Mouse (Mus musculus) hindbrain, embryonic 12.5 days (tissue): ENCODE measurements at regions not wholly inside any gene's neighbourhood (a gene's known extent, or its start where the extent isn't known, plus 50 kb on each side); places are given as distances from the start of the nearest gene placed in this dataset.

Experiments used
- ATAC-seq: fragments of 200-750 bp; cut with Nextera tagmentation; 2 replicates; pipeline ENCODE4 v1.8.0; 2017; ENCODE audit warnings: moderate TSS enrichment; ENCODE audit not compliant: low FRiP score
- H3K27ac ChIP-seq: fragments of 300-500 bp; sonication (generic); 2 replicates; pipeline ENCODE4 v1.5.1; 2016; ENCODE audit warnings: mild to moderate bottlenecking
- H3K27me3 ChIP-seq: fragments of 300-500 bp; sonication (generic); 2 replicates; pipeline ENCODE4 v1.6.1; 2016; ENCODE audit warnings: mild to moderate bottlenecking
- H3K36me3 ChIP-seq: fragments of 300-500 bp; sonication (generic); 2 replicates; pipeline ENCODE4 v1.6.1; 2016; ENCODE audit warnings: mild to moderate bottlenecking
- H3K4me1 ChIP-seq: fragments of 300-500 bp; sonication (generic); 2 replicates; pipeline ENCODE4 v1.6.1; 2016
- H3K4me2 ChIP-seq: fragments of 300-500 bp; sonication (generic); replicated peaks from 2 replicates; pipeline ENCODE4 v1.6.1; 2016; ENCODE audit warnings: mild to moderate bottlenecking
- H3K4me3 ChIP-seq: fragments of 300-500 bp; sonication (generic); 2 replicates; pipeline ENCODE4 v1.5.1; 2016; ENCODE audit warnings: mild to moderate bottlenecking
- H3K9ac ChIP-seq: fragments of 300-500 bp; sonication (generic); 2 replicates; pipeline ENCODE4 v1.6.1; 2016; ENCODE audit warnings: mild to moderate bottlenecking, moderate library complexity
- H3K9me3 ChIP-seq: fragments of 300-500 bp; sonication (generic); replicated peaks from 2 replicates; pipeline ENCODE4 v1.6.1; 2016; ENCODE audit warnings: mild to moderate bottlenecking
- WGBS: fragments of 180-500 bp; shearing (Covaris S2); methylation state at CpG from one replicate; pipeline ENCODE4 v1.1.7; 2016; 5-methylcytosine and 5-hydroxymethylcytosine counted together

- Histone ChIP-seq H3K27me3 (no peaks in the 10 kb centered on the region), H3K9ac (no peak overlapping the region), H3K4me2 (no peak overlapping the region), H3K27ac (no peak overlapping the region), H3K4me1 (0 out of 2 replicates have a peak, but pooled peaks cover 2% of the 10 kb centered on the region), H3K36me3 (no peaks in the 10 kb centered on the region), H3K4me3 (no peak overlapping the region), H3K9me3 (no peaks in the 10 kb centered on the region)
- WGBS: 56% methylated on average over 2 of the region's 2 CpGs
- peak; percentile 40; the same call in 1 of the 2 replicates for ATAC-seq
These were observed 1514.0 kb upstream of the Lrrc6 start for GRCm38 (mm10) chr15:68014605-68015305.

- ATAC-seq: no peak
- H3K27me3 ChIP-seq: no peaks in the 10 kb centered on the region
- no peaks in the 10 kb centered on the region for H3K36me3 ChIP-seq
- no peaks in the 10 kb centered on the region for H3K9me3 ChIP-seq
- H3K9ac ChIP-seq: no peak overlapping the region
- no peak overlapping the region for H3K4me3 ChIP-seq
- WGBS: 89% methylated on average over 1 of the region's 1 CpGs
- H3K27ac ChIP-seq: no peak overlapping the region
- H3K4me1 ChIP-seq: 0 out of 2 replicates have a peak, but pooled peaks cover 2% of the 10 kb centered on the region
- H3K4me2 ChIP-seq: no peak overlapping the region
These were observed 1510.5 kb upstream of the Lrrc6 start for GRCm38 (mm10) chr15:68011162-68011561.

- no peak overlapping the region for H3K4me2 ChIP-seq
- no peaks in the 10 kb centered on the region for H3K27me3 ChIP-seq
- no peak overlapping the region for H3K9ac ChIP-seq
- no peak for ATAC-seq
- no peaks in the 10 kb centered on the region for H3K9me3 ChIP-seq
- no peaks in the 10 kb centered on the region for H3K36me3 ChIP-seq
- 0 out of 2 replicates have a peak, but pooled peaks cover 2% of the 10 kb centered on the region for H3K4me1 ChIP-seq
- H3K4me3 ChIP-seq: no peak overlapping the region
- WGBS: 89% methylated on average over 1 of the region's 1 CpGs
- H3K27ac ChIP-seq: no peak overlapping the region
These were observed 1509.5 kb upstream of the Lrrc6 start for GRCm38 (mm10) chr15:68010189-68010588.

- Histone ChIP-seq H3K27ac (no peak overlapping the region), H3K27me3 (no peaks in the 10 kb centered on the region), H3K9me3 (no peaks in the 10 kb centered on the region), H3K4me3 (no peak overlapping the region), H3K4me2 (no peak overlapping the region), H3K36me3 (no peaks in the 10 kb centered on the region), H3K4me1 (no peaks in the 10 kb centered on the region), H3K9ac (no peak overlapping the region)
- ATAC-seq: no peak
- whole genome bisulfite sequencing: 74% methylated on average over 5 of the region's 5 CpGs
These were observed 1504.1 kb upstream of the Lrrc6 start for GRCm38 (mm10) chr15:68004798-68005197.

GRCm38 (mm10) chr15:67996532-67996931 lies 1495.8 kb upstream of the Lrrc6 start:
- H3K36me3 ChIP-seq: no peaks in the 10 kb centered on the region
- H3K9ac ChIP-seq: no peak overlapping the region
- H3K4me1 ChIP-seq: no peaks in the 10 kb centered on the region
- H3K9me3 ChIP-seq: no peaks in the 10 kb centered on the region
- 73% methylated on average over 7 of the region's 7 CpGs for WGBS
- no peak overlapping the region for H3K27ac ChIP-seq
- no peak for ATAC-seq
- H3K4me2 ChIP-seq: no peak overlapping the region
- H3K4me3 ChIP-seq: no peak overlapping the region
- H3K27me3 ChIP-seq: no peaks in the 10 kb centered on the region

GRCm38 (mm10) chr15:67989428-67990272 lies 1488.9 kb upstream of the Lrrc6 start:
- Histone ChIP-seq H3K27ac (no peak overlapping the region), H3K4me1 (no peaks in the 10 kb centered on the region), H3K9me3 (no peaks in the 10 kb centered on the region), H3K9ac (no peak overlapping the region), H3K27me3 (no peaks in the 10 kb centered on the region), H3K4me2 (no peak overlapping the region), H3K4me3 (no peak overlapping the region), H3K36me3 (no peaks in the 10 kb centered on the region)
- WGBS: 76% methylated on average over 5 of the region's 5 CpGs
- no peak for ATAC-seq

GRCm38 (mm10) chr15:67987941-67988340 lies 1487.2 kb upstream of the Lrrc6 start:
- no peaks in the 10 kb centered on the region for H3K27me3 ChIP-seq
- no peak overlapping the region for H3K4me2 ChIP-seq
- no peak overlapping the region for H3K4me3 ChIP-seq
- ATAC-seq: no peak
- no peaks in the 10 kb centered on the region for H3K9me3 ChIP-seq
- 89% methylated on average over 4 of the region's 4 CpGs for WGBS
- no peaks in the 10 kb centered on the region for H3K4me1 ChIP-seq
- no peak overlapping the region for H3K9ac ChIP-seq
- no peaks in the 10 kb centered on the region for H3K36me3 ChIP-seq
- H3K27ac ChIP-seq: no peak overlapping the region

- H3K9ac ChIP-seq: no peak overlapping the region
- H3K27ac ChIP-seq: no peak overlapping the region
- no peaks in the 10 kb centered on the region for H3K9me3 ChIP-seq
- WGBS: 25% methylated on average over 1 of the region's 1 CpGs
- H3K4me1 ChIP-seq: no peaks in the 10 kb centered on the region
- H3K4me2 ChIP-seq: no peak overlapping the region
- ATAC-seq: no peak
- H3K36me3 ChIP-seq: no peaks in the 10 kb centered on the region
- H3K4me3 ChIP-seq: no peak overlapping the region
- H3K27me3 ChIP-seq: no peaks in the 10 kb centered on the region
These were observed 1482.5 kb upstream of the Lrrc6 start for GRCm38 (mm10) chr15:67983253-67983652.

GRCm38 (mm10) chr15:67981876-67982275 lies 1481.2 kb upstream of the Lrrc6 start:
- Histone ChIP-seq H3K9ac (no peak overlapping the region), H3K4me1 (no peaks in the 10 kb centered on the region), H3K9me3 (no peaks in the 10 kb centered on the region), H3K4me3 (no peak overlapping the region), H3K36me3 (no peaks in the 10 kb centered on the region), H3K27me3 (no peaks in the 10 kb centered on the region), H3K4me2 (no peak overlapping the region), H3K27ac (no peak overlapping the region)
- 92% methylated on average over 3 of the region's 3 CpGs for WGBS
- no peak for ATAC-seq

- no peak for ATAC-seq
- Histone ChIP-seq H3K36me3 (no peaks in the 10 kb centered on the region), H3K4me1 (no peaks in the 10 kb centered on the region), H3K9me3 (no peaks in the 10 kb centered on the region), H3K9ac (no peak overlapping the region), H3K27me3 (no peaks in the 10 kb centered on the region), H3K27ac (no peak overlapping the region), H3K4me3 (no peak overlapping the region), H3K4me2 (no peak overlapping the region)
- 67% methylated on average over 3 of the region's 3 CpGs for WGBS
These were observed 1478.7 kb upstream of the Lrrc6 start for GRCm38 (mm10) chr15:67979451-67979850.

GRCm38 (mm10) chr15:67977210-67977609 lies 1476.5 kb upstream of the Lrrc6 start:
- Histone ChIP-seq H3K9ac (no peak overlapping the region), H3K4me2 (no peak overlapping the region), H3K4me1 (no peaks in the 10 kb centered on the region), H3K9me3 (no peaks in the 10 kb centered on the region), H3K4me3 (no peak overlapping the region), H3K27me3 (no peaks in the 10 kb centered on the region), H3K36me3 (no peaks in the 10 kb centered on the region), H3K27ac (no peak overlapping the region)
- no peak for ATAC-seq
- WGBS: 89% methylated on average over 2 of the region's 2 CpGs

GRCm38 (mm10) chr15:67971998-67972397 lies 1471.3 kb upstream of the Lrrc6 start:
- no peak overlapping the region for H3K4me2 ChIP-seq
- 55% methylated on average over 3 of the region's 3 CpGs for WGBS
- H3K9me3 ChIP-seq: no peaks in the 10 kb centered on the region
- H3K27me3 ChIP-seq: no peaks in the 10 kb centered on the region
- ATAC-seq: no peak; the same call in 1 of the 2 replicates
- no peak overlapping the region for H3K27ac ChIP-seq
- no peak overlapping the region for H3K9ac ChIP-seq
- H3K36me3 ChIP-seq: no peaks in the 10 kb centered on the region
- no peaks in the 10 kb centered on the region for H3K4me1 ChIP-seq
- H3K4me3 ChIP-seq: no peak overlapping the region
